Mouse (Mus musculus): ENCODE data around the gene Ndufaf2. TPM values are rescaled to one million over a fixed set of nuclear protein-coding genes. Genes with fewer than 3 reads are reported as not detected.

Gene Ndufaf2
- polyA plus RNA-seq, 1 experiment from 2014 or later, result 65.3 TPM

DNA sequence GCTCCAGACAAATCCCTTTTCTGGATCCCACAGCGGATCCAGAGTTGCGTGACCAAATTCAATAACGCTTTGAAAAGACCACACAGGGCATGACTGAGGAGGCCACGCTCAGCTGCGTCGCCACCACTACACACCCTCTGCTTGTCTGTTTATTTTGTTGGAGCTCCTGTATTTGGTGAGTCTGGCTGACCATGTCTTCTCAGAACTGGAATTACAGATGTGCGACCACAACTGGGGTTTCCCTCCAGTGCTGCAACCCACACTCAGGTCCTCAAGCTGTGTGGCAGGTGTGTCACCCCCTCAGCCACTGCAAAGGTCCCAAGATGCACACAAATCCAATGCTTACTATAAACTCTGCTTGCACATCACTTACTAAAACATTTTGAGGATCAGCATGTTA is 66.1 kb downstream of the Ndufaf2 start:
- ATAC-seq (replicated peaks; ENCODE audit: insufficient number of reproducible peaks, low FRiP score, low TSS enrichment), result no peak
- no peak overlapping the region for H3K9ac ChIP-seq (ENCODE audit: low read depth, low read length)
- 92% methylated on average over 7 of the region's 7 CpGs for WGBS (ENCODE audit: insufficient replicate concordance)
- H3K27me3 ChIP-seq (ENCODE audit: control insufficient read depth, insufficient read depth, low read length), result no peaks in the 10 kb centered on the region
- H3K4me2 ChIP-seq, result no peak overlapping the region
- no peak overlapping the region for H3K27ac ChIP-seq (ENCODE audit: low read depth, low read length)
- no peak overlapping the region for H3K4me3 ChIP-seq (ENCODE audit: low read depth, low read length)
- H3K9me3 ChIP-seq (replicated peaks; ENCODE audit: control insufficient read depth, low read length), result no peaks in the 10 kb centered on the region
- no peaks in the 10 kb centered on the region for H3K36me3 ChIP-seq (ENCODE audit: control insufficient read depth, insufficient read depth, low read length)
- 0 out of 2 replicates have a peak, but pooled peaks cover 3% of the 10 kb centered on the region for H3K4me1 ChIP-seq (ENCODE audit: control insufficient read depth, insufficient read depth, low read length)

DNA sequence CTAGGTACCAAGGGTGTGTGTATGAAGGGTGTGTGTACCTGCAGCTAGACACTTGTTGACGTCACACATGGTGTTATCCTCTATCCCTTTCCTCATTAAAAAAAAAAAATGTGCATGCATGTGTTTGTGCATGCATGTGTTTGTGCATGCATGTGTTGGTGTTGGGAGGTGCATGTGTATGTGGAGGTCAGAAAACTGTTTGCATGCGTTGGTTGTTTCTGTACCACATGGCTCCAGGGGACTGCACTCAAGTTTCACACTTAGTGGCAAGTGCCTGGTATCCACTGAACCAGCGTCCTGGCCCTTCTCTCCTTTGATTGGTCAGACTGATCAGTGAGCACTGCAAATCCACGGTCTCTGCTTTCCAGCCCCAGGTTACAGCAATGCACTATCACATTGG is 71.7 kb downstream of the Ndufaf2 start:
- 72% methylated on average over 4 of the region's 4 CpGs for WGBS (ENCODE audit: insufficient replicate concordance)
- Histone ChIP-seq H3K9me3 (replicated peaks; ENCODE audit: control insufficient read depth, low read length) (no peaks in the 10 kb centered on the region), H3K36me3 (ENCODE audit: control insufficient read depth, insufficient read depth, low read length) (no peaks in the 10 kb centered on the region), H3K4me1 (ENCODE audit: control insufficient read depth, insufficient read depth, low read length) (no peaks in the 10 kb centered on the region), H3K4me2 (no peak overlapping the region), H3K9ac (ENCODE audit: low read depth, low read length) (no peak overlapping the region), H3K27me3 (ENCODE audit: control insufficient read depth, insufficient read depth, low read length) (no peaks in the 10 kb centered on the region), H3K4me3 (ENCODE audit: low read depth, low read length) (no peak overlapping the region), H3K27ac (ENCODE audit: low read depth, low read length) (no peak overlapping the region)
- no peak for ATAC-seq (replicated peaks; ENCODE audit: insufficient number of reproducible peaks, low FRiP score, low TSS enrichment)

DNA sequence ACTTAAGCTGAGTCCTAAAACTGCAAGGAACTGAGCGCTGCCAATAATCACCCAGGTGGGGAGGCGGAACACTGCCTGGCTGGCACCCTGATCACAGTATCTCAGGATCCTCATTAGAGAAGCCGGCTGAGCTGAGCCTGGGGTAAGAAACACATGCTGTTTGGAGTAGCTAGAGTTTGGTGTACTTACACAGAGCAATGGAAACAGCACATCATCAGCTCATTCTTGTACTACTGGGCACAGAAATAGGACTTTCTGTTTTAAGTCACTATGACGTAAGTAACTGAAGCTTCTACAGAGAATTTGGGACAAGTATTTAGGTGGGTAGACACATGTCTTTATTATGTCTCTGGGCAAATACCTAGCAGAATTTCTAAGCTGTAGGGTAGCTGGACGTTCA is 72.4 kb downstream of the Ndufaf2 start:
- Histone ChIP-seq H3K4me1 (ENCODE audit: control insufficient read depth, insufficient read depth, low read length) (no peaks in the 10 kb centered on the region), H3K27ac (ENCODE audit: low read depth, low read length) (no peak overlapping the region), H3K4me2 (no peak overlapping the region), H3K9me3 (replicated peaks; ENCODE audit: control insufficient read depth, low read length) (no peaks in the 10 kb centered on the region), H3K4me3 (ENCODE audit: low read depth, low read length) (no peak overlapping the region), H3K27me3 (ENCODE audit: control insufficient read depth, insufficient read depth, low read length) (no peaks in the 10 kb centered on the region), H3K36me3 (ENCODE audit: control insufficient read depth, insufficient read depth, low read length) (no peaks in the 10 kb centered on the region), H3K9ac (ENCODE audit: low read depth, low read length) (no peak overlapping the region)
- 80% methylated on average over 5 of the region's 5 CpGs for WGBS (ENCODE audit: insufficient replicate concordance)
- no peak for ATAC-seq (replicated peaks; ENCODE audit: insufficient number of reproducible peaks, low FRiP score, low TSS enrichment)

GRCm38 (mm10) chr13:108084086-108084485 is 74.3 kb downstream of the Ndufaf2 start:
- H3K4me1 ChIP-seq (ENCODE audit: control insufficient read depth, insufficient read depth, low read length), result no peaks in the 10 kb centered on the region
- H3K27me3 ChIP-seq (ENCODE audit: control insufficient read depth, insufficient read depth, low read length), result no peaks in the 10 kb centered on the region
- no peak overlapping the region for H3K9ac ChIP-seq (ENCODE audit: low read depth, low read length)
- H3K4me3 ChIP-seq (ENCODE audit: low read depth, low read length), result no peak overlapping the region
- no peaks in the 10 kb centered on the region for H3K9me3 ChIP-seq (replicated peaks; ENCODE audit: control insufficient read depth, low read length)
- WGBS (ENCODE audit: insufficient replicate concordance), result 94% methylated on average over 4 of the region's 4 CpGs
- no peaks in the 10 kb centered on the region for H3K36me3 ChIP-seq (ENCODE audit: control insufficient read depth, insufficient read depth, low read length)
- no peak for ATAC-seq (replicated peaks; ENCODE audit: insufficient number of reproducible peaks, low FRiP score, low TSS enrichment)
- H3K4me2 ChIP-seq, result no peak overlapping the region
- H3K27ac ChIP-seq (ENCODE audit: low read depth, low read length), result no peak overlapping the region

GRCm38 (mm10) chr13:108077901-108078300 is 80.5 kb downstream of the Ndufaf2 start:
- H3K9me3 ChIP-seq (replicated peaks; ENCODE audit: control insufficient read depth, low read length), result no peaks in the 10 kb centered on the region
- H3K4me2 ChIP-seq, result no peak overlapping the region
- H3K4me3 ChIP-seq (ENCODE audit: low read depth, low read length), result no peak overlapping the region
- no peak for ATAC-seq (replicated peaks; ENCODE audit: insufficient number of reproducible peaks, low FRiP score, low TSS enrichment)
- H3K9ac ChIP-seq (ENCODE audit: low read depth, low read length), result no peak overlapping the region
- no peaks in the 10 kb centered on the region for H3K36me3 ChIP-seq (ENCODE audit: control insufficient read depth, insufficient read depth, low read length)
- no peaks in the 10 kb centered on the region for H3K27me3 ChIP-seq (ENCODE audit: control insufficient read depth, insufficient read depth, low read length)
- 78% methylated on average over 4 of the region's 4 CpGs for WGBS (ENCODE audit: insufficient replicate concordance)
- H3K27ac ChIP-seq (ENCODE audit: low read depth, low read length), result no peak overlapping the region
- H3K4me1 ChIP-seq (ENCODE audit: control insufficient read depth, insufficient read depth, low read length), result no peaks in the 10 kb centered on the region

DNA sequence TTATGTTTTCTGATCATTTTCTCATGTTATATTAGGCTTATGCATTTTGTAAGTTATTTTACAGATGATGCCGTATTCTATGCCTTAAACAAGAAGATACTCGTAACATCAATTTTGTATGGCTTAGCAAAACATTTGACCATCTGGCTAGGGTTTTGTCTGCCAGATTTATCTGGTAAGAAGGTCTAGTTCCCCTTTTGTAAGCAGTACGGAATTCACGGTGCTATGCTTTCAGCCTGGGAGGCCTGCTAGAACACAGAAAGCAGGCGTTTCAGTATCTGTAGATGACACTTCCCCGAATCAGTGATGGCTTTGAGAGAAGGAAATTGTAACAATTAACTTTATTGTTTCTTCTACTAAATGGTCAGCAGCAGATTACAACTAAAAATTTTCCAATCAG is 80.9 kb downstream of the Ndufaf2 start:
- no peaks in the 10 kb centered on the region for H3K4me1 ChIP-seq (ENCODE audit: control insufficient read depth, insufficient read depth, low read length)
- no peak overlapping the region for H3K4me3 ChIP-seq (ENCODE audit: low read depth, low read length)
- no peak overlapping the region for H3K4me2 ChIP-seq
- H3K9ac ChIP-seq (ENCODE audit: low read depth, low read length), result no peak overlapping the region
- ATAC-seq (replicated peaks; ENCODE audit: insufficient number of reproducible peaks, low FRiP score, low TSS enrichment), result no peak
- no peaks in the 10 kb centered on the region for H3K9me3 ChIP-seq (replicated peaks; ENCODE audit: control insufficient read depth, low read length)
- 85% methylated on average over 6 of the region's 6 CpGs for WGBS (ENCODE audit: insufficient replicate concordance)
- H3K36me3 ChIP-seq (ENCODE audit: control insufficient read depth, insufficient read depth, low read length), result no peaks in the 10 kb centered on the region
- H3K27me3 ChIP-seq (ENCODE audit: control insufficient read depth, insufficient read depth, low read length), result no peaks in the 10 kb centered on the region
- H3K27ac ChIP-seq (ENCODE audit: low read depth, low read length), result no peak overlapping the region

DNA sequence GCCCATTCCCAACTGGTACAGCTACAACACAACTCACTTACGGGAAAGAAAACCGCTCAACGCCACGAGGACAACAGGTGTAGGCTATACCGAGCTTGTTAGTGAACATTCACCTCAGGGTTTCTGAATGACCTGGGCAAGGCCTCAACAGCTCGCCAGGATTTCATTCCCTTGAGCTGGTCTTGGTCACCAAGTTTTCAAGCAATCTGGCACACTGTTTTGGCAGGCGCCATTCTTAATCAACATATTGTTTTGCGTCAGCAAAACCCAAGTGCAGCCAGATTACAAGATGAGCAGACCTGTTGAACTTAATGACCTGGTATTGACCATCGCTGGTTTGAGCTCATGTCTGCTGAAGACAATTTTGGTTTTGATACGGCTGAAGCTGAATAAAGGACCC is 88.3 kb downstream of the Ndufaf2 start:
- WGBS (ENCODE audit: insufficient replicate concordance), result 96% methylated on average over 10 of the region's 10 CpGs
- no peak overlapping the region for H3K4me3 ChIP-seq (ENCODE audit: low read depth, low read length)
- H3K9ac ChIP-seq (ENCODE audit: low read depth, low read length), result no peak overlapping the region
- H3K27me3 ChIP-seq (ENCODE audit: control insufficient read depth, insufficient read depth, low read length), result no peaks in the 10 kb centered on the region
- no peaks in the 10 kb centered on the region for H3K36me3 ChIP-seq (ENCODE audit: control insufficient read depth, insufficient read depth, low read length)
- H3K4me2 ChIP-seq, result no peak overlapping the region
- no peak overlapping the region for H3K27ac ChIP-seq (ENCODE audit: low read depth, low read length)
- H3K4me1 ChIP-seq (ENCODE audit: control insufficient read depth, insufficient read depth, low read length), result no peaks in the 10 kb centered on the region
- H3K9me3 ChIP-seq (replicated peaks; ENCODE audit: control insufficient read depth, low read length), result no peaks in the 10 kb centered on the region
- no peak for ATAC-seq (replicated peaks; ENCODE audit: insufficient number of reproducible peaks, low FRiP score, low TSS enrichment)

- Histone ChIP-seq H3K4me3 (ENCODE audit: low read depth, low read length) (no peak overlapping the region), H3K27me3 (ENCODE audit: control insufficient read depth, insufficient read depth, low read length) (no peaks in the 10 kb centered on the region), H3K9me3 (replicated peaks; ENCODE audit: control insufficient read depth, low read length) (no peaks in the 10 kb centered on the region), H3K27ac (ENCODE audit: low read depth, low read length) (no peak overlapping the region), H3K4me2 (no peak overlapping the region), H3K36me3 (ENCODE audit: control insufficient read depth, insufficient read depth, low read length) (no peaks in the 10 kb centered on the region), H3K4me1 (ENCODE audit: control insufficient read depth, insufficient read depth, low read length) (no peaks in the 10 kb centered on the region), H3K9ac (ENCODE audit: low read depth, low read length) (no peak overlapping the region)
- 63% methylated on average over 4 of the region's 4 CpGs for WGBS (ENCODE audit: insufficient replicate concordance)
- no peak for ATAC-seq (replicated peaks; ENCODE audit: insufficient number of reproducible peaks, low FRiP score, low TSS enrichment)
Measured at GRCm38 (mm10) chr13:108069151-108069550, 89.3 kb downstream of the Ndufaf2 start.

GRCm38 (mm10) chr13:108066021-108066420 is 92.4 kb downstream of the Ndufaf2 start:
- no peaks in the 10 kb centered on the region for H3K36me3 ChIP-seq (ENCODE audit: control insufficient read depth, insufficient read depth, low read length)
- 76% methylated on average over 2 of the region's 2 CpGs for WGBS (ENCODE audit: insufficient replicate concordance)
- H3K4me2 ChIP-seq, result no peak overlapping the region
- H3K27me3 ChIP-seq (ENCODE audit: control insufficient read depth, insufficient read depth, low read length), result no peaks in the 10 kb centered on the region
- H3K27ac ChIP-seq (ENCODE audit: low read depth, low read length), result no peak overlapping the region
- ATAC-seq (replicated peaks; ENCODE audit: insufficient number of reproducible peaks, low FRiP score, low TSS enrichment), result no peak
- H3K4me3 ChIP-seq (ENCODE audit: low read depth, low read length), result no peak overlapping the region
- H3K9ac ChIP-seq (ENCODE audit: low read depth, low read length), result no peak overlapping the region
- no peaks in the 10 kb centered on the region for H3K4me1 ChIP-seq (ENCODE audit: control insufficient read depth, insufficient read depth, low read length)
- H3K9me3 ChIP-seq (replicated peaks; ENCODE audit: control insufficient read depth, low read length), result no peaks in the 10 kb centered on the region

Measured in heart, embryonic 11.5 days (tissue).